Mouse (Mus musculus) heart, postnatal 4 days (tissue): ENCODE measurements around the gene Stx8. TPM values are rescaled to one million over a fixed set of nuclear protein-coding genes. Genes with fewer than 3 reads are reported as not detected.

ENCODE experiments used
- DNase-seq: peaks from one replicate; pipeline ENCODE4 v3.0.0; 2021
- total RNA-seq, 2 experiments: library from RNA; stranded (reverse); gene quantifications; 2 replicates each; pipeline ENCODE4 v1.2.3; 2021

Gene Stx8
- total RNA-seq, 2 experiments from 2014 or later: 34.7 to 35.8 TPM

DNA sequence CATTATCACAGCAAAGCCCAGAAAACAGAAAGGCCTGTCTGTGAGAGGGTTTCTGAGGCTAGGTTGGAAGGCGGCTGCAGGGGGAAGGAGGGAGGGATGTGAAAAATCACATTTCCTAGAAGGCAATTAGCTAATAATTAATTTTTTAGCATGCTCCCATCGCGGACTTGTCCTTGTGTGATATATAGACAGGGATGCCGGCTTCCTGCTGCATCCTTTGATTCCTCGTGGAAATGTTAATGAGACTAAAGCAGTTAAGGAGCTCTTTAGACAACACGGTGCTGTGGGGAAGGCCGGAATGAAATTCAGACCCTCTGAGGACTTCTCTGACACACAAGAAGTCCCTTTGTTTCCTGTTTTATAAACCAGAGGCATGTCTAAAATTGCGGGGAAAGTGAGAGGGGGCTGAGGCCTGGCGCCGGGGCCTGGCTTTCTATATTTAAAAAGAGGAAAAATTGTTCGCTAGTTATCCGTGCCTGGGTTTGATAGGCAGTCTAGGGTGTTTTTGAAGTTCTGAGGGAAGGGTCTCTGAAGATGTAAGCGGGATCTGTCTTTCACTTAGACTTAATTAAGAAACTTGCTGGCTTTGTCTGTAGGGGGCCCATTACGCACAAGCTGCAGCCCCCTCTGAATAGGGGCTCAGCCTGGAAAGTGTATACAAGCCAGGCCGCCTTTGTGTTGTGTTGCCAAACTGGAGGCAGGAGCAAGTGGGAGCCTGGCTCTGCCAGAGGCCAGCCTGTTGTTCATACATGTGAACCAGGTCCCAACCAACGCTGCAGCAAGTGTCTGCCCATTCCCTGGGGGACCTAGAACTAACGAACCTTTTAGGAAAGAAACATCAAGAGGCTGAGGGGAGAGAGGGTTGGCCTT, 179.8 kb downstream of the Stx8 start:
- DNase-seq: no peak

DNA sequence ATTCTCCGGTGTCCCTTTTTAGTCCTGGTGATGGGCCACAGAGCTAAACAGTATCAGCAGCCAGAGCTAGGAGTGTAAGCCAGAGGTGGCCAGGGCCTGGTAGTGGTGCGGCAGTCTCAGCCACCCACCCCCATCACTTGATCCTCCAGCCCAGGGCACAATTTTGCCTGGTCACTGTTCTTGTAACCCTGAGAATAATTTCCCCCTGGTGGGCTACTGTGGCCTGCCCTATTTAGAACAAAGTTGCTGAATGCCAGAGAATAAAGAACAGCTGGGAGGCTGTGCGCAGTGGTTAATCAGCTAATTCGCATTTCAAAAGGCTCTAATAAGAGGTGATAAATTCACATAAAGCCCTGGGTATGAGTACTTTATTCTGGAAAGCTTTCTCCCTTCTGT, 180.5 kb downstream of the Stx8 start:
- no peak for DNase-seq

DNA sequence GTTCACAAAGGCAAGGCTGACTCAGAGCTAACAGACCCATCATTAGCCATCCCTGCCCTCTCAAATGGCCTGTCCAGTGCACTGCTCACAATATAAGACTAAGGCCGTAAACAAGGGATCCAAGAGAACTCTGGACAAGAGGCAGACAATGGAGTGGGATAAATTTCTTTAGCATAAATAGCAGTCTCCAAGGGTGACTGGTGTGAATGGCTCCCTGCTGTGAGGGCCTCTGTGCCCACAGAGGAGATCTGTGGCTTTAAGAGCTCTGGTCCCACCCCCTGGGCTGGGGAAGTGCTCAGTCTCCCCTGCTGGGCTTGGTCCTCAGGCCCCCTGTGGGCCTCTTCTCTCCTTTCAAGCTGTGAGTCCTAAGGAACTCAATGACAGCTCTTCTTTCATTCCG, 184.9 kb downstream of the Stx8 start:
- DNase-seq: no peak

DNA sequence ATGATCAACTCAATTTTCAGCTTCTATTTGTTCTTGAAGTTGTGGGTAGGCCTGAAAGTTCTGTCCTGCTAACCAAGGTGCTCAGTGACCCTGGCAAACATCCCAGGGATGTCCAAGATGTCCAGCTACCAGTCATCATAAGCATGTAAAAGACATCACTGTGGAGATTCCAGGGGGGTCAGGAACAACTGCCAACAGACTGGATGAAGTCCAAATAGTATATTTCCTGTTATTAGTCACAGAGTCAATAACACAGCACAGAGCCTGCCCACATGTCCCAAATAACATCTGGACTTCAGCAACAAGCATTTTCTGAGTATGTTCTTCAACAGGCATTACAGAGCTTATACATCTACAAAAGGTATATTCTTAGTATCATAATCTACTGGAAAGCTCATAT, 189.8 kb downstream of the Stx8 start:
- no peak for DNase-seq

DNA sequence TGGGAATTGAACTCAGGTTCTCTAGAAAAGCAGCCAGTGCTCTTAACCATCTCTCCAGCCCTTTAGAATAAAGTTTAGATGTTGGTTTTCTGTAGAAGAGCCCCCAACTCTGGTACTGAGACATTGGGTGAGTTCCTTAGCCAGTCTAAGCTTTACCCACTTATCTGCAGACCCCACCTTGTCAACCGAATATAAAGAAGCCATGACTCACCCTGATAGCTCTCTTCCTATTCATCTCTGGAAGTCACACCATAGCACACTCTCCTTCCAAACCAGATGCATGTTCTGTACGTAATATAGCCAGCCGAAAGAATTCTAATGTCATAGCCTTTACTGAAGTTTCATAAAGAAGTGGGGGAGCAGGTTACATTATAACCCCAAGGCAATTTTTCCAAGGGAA, 192.2 kb downstream of the Stx8 start:
- no peak for DNase-seq

DNA sequence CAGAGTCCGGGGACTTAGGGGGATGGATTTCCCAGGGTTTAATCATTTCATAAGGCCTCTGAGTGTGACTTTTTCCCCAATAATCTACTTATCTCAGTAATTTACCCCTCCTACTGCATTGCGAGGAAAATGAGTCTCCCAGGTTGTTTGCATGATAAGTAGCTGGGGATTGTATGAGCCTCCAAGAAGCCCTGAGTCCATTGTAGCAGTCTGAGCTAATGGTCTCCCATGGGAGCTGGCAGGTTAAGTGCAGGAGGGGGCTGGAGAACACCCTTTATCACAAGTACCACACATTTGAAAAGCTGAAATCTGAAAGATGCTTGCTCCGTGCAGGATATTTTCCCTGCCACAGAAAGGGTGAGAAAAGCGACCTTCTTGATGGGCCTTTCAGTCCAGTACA, 193.9 kb downstream of the Stx8 start:
- no peak for DNase-seq

DNA sequence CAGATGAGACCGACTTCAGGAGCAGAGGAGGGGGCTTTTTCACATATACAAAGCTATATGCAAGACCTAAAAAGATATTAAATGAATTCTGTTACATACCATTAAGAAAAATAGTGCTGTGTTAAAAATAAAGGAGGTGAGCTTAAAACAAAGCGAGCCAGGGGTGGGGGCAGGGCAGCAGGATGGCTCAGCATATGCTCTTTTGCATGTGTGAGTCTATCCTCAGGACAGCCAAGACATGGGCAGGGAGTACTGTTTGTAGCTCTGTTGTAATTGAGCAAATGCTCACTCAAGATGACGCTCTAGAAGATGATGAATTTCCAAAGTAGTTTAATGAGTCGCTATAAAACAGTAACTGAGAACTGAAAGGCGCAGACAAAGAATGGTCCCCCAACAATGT, 198.4 kb downstream of the Stx8 start:
- no peak for DNase-seq

DNA sequence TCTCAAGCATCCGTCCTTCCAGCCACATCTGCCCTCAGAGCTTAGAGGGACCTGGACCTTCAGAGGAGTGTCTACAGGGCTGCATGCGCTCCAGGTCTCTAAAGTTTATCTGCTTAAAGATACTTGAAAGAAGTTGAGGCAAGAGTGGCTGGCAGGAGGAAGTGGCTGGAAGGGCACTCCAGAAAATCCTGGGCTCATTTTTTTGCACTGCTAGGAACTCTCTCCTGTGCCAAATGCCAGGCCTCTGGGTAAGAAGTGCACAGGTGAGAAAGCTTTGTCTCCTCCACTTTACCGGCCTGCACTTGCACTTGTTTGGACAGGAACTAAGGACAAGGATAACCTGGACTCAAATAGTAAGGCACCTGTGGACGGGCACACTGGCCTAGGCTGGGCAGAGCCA, 202.4 kb downstream of the Stx8 start:
- DNase-seq: no peak

DNA sequence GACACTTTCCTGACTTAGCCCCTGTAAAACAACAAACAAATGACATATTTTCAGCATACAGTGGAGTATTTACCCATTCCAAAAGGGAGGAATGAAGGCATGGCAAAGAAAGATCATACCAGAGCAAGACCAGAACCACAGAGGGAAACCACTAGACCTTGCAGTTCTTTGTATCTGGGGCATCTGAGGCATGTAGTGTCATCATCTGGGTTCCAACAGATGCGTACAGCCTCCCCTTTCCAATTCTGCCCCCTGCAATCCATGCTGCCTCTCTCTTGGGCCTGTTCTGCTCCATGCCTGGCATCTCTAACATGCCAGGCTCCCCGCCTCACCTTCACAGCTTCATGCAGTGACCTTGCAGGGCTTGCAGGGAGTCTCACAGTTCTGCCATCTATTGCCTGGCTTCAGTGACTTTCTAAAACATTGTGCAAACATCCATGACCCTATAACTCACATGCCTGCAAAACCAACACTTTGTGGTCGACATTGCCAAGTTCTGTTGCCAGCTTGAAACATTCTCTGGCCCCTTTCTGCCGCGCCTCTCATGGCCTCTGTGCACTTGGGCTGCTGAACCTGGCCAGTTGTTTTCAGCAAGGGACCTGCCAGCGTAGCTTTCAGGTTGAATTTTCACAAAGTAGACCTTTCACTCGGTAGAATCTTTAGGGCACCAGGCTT, 206.1 kb downstream of the Stx8 start:
- no peak for DNase-seq

DNA sequence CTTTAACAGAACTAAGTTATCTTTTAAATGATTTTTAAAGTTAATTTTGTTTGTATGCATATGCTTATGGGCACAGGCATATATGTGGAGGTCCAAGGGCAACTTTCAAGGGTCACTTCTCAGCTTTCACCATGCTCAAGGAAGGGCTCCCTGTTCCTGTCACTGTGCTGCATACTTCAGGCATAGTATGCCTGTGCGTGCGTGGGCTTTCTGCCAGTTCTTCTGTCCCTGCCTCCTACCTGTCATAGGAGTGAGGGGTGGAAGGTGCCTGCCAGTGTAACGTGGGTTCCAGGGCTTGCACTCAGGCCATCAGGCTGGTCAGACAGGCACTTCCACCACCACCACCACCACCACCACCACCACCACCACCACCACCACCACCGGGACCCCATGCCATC, 206.7 kb downstream of the Stx8 start:
- no peak for DNase-seq

DNA sequence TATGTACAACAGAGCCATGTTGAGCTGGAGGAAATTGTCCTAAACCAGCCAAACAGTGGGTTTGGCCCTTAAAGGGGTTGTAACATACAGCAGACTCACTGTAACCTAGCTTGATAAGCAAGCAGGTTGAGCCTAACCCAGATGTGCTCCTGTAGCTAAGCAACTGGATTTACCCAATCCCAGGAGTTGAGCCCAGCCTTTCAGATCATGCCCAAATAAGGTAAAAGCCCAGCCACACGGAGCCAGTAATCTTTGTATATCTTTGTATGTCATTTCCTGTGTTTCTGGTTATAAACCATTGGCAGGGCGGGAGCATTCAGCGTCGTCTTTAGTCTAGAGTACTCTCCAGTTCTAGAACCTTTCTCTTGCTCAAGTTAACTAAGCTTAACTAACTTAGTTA, 210.6 kb downstream of the Stx8 start:
- DNase-seq: no peak

DNA sequence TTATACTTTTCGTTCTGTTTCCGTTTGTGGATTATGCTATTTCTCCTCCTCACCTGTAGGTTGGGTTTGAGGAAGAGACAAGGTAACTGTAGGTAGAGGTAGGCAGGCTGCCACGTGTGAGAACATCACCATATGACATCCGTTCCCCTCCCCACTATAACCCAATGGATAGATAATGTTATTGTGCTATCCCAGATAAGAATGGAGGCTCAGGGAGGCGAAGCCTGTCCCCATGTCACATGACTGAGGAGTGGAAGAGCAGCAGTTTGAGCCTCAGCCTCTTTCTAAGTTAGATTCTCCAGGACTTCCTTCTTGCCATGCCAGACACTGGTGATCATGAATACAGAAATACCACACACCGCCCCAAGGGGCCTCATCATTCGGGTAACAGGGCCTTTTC, 211.4 kb downstream of the Stx8 start:
- DNase-seq: no peak

DNA sequence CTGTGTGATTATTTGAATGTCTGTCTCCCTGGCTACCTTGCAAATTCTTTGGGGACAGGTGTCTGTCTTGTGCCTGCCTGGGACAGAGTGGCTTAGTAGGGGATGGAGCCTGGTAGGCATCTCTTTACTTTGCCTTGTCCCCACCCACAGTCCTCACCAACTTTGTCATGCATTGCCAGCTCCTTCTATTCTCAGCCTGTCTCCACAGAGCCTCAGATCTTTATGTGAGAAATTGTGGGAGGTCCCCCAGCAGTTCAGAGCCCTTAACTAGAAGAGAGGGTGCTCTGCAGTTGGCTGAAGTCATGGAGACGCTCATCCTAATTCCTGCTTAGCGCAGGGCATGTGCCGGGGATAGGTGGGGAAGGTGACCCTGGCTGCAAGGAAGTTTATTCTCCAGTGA, 219.7 kb downstream of the Stx8 start:
- DNase-seq: no peak

DNA sequence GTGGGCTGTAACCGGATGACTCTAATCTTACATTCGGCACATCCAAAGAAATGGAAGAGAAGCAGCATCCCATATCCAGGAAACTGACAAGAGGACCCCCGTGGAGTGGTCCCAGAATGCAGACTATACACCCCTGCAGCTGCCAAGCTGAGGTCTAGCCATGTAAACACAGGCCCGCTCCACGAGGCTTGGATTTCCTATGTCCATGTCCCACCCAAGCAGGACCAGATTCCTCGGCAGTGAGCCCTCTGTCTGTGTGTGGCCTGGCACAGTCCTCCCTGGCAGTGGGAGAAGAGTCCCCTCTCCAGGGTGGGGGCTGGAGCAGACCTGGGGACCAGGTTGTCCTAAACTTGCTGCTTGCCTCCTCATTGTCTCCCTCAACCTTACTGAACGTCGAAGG, 221.2 kb downstream of the Stx8 start:
- no peak for DNase-seq

DNA sequence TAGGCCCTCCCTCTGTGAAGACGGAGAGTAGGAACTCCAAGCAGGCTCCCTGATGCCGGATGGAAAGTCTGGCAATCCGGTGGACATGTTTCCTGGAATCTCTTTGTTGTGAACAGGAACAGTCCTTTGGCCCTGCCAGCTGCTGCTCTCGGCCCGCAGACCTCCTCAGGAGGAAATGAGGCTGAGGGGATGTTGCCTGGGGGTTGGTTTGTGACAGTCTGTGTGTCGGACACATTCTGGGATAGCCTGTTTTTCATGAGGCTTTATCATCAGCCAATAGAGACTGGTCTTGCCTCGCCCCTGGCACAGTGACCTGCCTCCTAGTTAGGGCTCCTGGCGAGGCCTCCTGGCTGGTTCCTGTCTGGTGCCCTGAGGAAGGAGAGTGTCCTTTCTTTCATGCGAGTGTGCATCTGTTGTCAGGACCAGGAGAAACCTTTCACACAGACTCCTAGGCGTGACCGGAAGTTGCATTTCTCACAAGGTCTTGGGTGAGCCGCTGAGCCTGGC, 222.8 kb downstream of the Stx8 start:
- peak; percentile 55 for DNase-seq

DNA sequence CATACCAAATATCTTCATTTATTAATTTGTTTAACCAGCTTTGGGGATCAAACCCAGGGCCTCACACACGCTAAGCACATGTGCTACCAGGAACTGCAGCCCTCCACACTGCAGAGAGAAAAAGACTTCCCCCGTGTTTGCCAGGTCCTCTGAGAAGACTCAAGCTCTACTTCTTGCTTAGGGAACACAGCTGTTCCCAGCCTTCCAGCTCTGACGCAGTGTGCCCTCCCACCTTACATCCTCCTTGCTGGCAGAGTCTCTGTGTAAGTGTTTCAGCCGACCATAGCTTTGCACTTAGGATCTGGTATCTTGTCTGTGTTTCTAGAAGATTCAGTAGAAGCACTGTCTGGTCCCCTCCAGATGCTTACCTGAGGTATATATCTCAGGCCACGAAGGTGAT, 224.9 kb downstream of the Stx8 start:
- no peak for DNase-seq

DNA sequence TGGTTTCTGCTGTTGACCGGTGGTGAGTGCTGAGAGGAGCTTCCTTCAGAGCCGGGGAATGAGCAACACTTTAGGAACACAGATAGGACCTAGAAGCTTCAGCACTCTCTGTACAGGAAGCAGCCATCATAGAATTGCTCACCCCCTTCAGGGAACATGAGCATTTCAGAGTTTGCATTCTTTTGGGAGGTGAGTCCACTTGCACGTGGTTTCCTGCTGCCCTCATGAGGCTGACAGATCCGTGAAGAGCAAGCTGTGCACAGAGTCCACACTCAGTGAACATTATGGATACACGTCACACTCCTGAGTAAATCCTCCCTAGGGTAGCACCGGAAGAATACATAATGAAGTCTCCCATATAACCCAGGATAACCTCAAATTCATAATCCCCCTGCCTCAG, 229.2 kb downstream of the Stx8 start:
- DNase-seq: no peak

DNA sequence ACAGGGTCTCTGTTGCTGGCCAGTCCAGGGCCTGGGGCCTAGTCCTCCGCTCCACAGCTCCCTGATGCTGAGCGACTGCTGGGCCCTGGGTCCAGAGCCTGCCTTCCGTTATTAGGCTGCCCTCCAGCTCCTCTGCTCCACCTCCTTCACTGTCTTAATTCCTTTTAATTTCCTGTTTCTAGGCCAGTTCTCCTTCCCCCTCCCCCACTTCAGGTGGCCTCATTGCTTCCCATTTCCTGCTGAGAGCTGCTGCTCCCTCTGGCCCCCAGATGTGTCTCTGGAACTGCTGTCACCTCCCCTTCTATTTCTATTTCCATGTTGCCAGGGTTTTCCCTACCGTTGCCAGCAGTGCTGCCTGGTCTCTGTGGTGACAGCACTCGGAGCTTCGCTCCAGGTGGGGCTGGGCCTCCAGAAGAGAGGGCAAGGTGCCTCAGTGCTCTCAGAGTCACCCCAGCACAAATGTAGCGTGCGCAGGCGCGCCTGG, 229.7 kb downstream of the Stx8 start:
- DNase-seq: no peak

DNA sequence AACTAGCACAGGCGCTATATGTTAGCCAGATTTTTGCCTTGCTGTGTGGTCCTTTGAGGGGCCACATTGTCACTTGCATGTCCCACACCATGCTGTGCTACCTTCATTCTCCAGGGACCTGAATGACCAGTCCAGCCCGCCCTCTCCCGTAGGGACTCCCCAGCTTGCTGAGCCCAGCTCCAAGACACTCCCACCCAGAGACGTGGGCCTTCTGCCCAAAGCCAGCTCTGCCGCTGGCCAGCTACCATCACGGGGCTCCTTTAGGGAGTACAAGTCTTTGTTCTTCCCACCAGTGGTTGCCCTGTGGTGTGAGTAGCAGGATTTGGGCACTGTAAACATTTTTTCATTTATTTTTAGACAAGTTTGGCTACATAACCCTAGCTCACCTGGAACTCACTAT, 230.6 kb downstream of the Stx8 start:
- peak; percentile 64 for DNase-seq

DNA sequence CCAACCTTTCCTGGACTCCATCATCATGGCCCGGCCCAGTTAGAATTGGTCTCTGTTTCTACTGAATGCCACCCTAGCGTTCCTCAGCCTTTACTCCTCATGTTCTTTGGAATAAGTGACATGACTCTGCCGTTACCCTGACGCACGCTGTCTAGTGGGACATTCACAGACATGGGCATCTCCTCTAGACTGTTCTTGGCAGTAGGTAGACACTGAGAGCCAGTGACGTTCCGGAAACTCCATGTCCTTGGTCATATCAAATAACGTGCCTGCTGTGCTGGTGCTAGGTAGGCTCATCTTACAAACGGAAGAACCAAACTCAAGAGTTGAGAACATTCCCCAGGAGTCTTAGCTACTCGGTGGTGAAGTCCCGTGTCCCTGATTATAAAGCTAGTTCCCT, 231.5 kb downstream of the Stx8 start:
- DNase-seq: no peak

DNA sequence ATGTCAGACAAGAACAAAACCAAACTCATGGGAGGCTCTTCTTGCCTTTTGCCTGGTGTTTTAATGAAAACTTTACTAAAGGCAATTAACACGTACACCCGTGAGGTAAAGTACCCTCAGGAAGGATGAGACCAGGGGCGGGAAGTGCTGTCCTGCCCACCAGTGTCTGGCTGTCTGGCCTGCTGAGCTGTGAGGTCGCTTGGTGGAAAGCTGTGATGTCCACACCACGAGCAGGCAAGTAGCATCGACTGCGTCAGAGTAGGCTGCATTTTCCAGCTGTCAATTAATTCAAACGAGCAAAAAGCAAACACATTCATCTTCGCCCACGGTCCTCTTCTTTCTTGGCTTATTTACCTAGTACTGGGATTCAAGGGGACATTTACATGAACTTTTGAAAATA, 232.7 kb downstream of the Stx8 start:
- DNase-seq: no peak

DNA sequence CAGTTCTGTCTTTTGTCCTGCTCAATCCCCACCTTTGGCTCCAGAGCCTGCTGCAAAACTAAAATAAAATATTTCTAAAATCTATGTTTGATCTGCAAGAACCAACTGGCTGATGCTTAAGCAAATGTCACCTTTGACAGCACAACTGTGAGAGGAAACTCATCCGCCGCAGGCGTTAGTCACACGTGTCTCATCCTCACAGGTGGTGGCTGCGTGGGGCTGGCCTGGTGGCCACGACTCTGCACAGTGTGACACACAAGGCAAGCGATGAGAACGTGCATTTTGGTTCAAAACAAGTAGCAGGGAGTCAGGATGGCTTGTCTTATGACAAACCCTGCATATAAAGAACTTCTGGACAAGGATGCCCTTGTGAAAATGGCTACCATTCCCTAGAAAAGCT, 233.1 kb downstream of the Stx8 start:
- DNase-seq: no peak

DNA sequence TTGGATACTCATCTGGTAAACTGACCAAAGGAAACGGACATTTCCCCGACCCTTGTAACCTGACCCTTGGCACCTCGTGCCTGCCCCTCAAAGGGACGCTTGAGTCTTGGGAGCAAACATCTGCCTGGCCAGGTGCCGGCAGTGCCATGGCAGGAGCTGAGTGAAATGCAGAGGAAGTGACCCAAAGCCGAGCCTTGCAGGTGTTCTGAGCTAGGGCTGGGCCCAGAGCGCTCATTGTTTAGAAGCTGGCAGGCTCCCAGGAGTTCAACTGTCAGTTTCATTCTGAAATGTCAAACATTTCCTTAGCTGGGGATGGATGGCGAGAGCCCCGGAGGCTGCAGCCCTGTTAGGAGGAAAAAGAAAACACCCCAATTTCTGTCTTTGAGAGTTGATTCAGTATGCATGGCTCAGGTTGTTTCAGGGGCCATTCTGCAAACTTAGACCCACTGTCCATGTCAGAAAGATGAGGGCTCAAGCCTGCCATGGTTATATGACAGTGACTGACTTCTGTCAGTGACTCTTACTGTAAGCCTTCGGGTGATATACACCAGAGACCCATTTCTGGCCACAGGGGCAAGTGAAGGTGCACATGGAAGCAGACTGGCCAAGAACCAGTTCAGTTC, 233.9 kb downstream of the Stx8 start:
- DNase-seq: no peak

DNA sequence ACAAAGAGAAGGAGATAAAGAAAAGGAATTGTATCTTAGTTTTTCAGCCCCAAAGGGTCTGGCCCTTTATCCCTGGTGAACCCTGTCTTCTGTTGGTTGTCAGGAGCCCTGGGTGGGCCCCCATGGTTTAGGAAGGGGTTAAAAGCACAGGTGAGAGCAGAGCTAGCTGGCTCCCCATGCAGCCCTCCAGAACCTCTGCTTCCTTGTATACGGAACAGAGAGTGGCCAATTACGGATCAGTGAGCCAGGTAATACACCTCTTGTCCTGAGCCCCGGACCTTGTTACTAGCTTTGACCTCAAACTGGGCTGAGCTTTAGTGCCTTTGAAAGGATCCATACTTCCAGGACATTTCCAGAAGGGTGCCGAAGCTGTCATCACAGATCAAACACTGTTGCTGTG, 234.5 kb downstream of the Stx8 start:
- no peak for DNase-seq
